ENCODE assay signal across 21 mouse cellular contexts in genomic region chr7:114350968-114351367, GRCm38 (mm10).
DNase-seq lines count a peak whose midpoint lies in the region; ATAC-seq lines count a peak whose summit lies in the region.
"Had no signal": no experiment of that assay in that cellular context is flagged by ENCODE, and none has a peak within 500 bp of the region (broad histone marks: within the 10 kb centered on the region; RNA-seq: fewer than 3 reads in every experiment).

No protein-coding gene starts in this region.

- WGBS in embryonic facial prominence, embryonic 14.5 days = 74% methylated on average over 7 of the region's 7 CpGs
- WGBS in embryonic facial prominence, embryonic 10.5 days = 87% methylated on average over 7 of the region's 7 CpGs

- intact Hi-C loops in left cerebral cortex, postnatal 14 days (cut with DNase I) = no loop called here

- H3K27ac ChIP-seq in embryonic facial prominence, embryonic 14.5 days (replicated peaks; ENCODE audit: low read depth, low read length) = no peak overlapping the region
- no peak overlapping the region for H3K27ac ChIP-seq in embryonic facial prominence, embryonic 10.5 days (replicated peaks)
- H3K27ac ChIP-seq: forebrain, embryonic 15.5 days; heart, embryonic 15.5 days; hindbrain, embryonic 10.5 days; hindbrain, embryonic 15.5 days had no signal

- H3K9ac ChIP-seq in embryonic facial prominence, embryonic 14.5 days (ENCODE audit: low read depth, low read length) = no peak overlapping the region
- H3K9ac ChIP-seq: forebrain, embryonic 15.5 days; heart, embryonic 15.5 days; hindbrain, embryonic 15.5 days had no signal

- no peak overlapping the region for H3K4me2 ChIP-seq in embryonic facial prominence, embryonic 14.5 days (ENCODE audit: low read depth, low read length)
- H3K4me2 ChIP-seq: forebrain, embryonic 15.5 days; heart, embryonic 11.5 days; heart, embryonic 15.5 days; hindbrain, embryonic 15.5 days had no signal

- no peaks in the 10 kb centered on the region for H3K36me3 ChIP-seq in embryonic facial prominence, embryonic 14.5 days (ENCODE audit: control insufficient read depth, insufficient read depth, low read length)
- H3K36me3 ChIP-seq in embryonic facial prominence, embryonic 10.5 days (replicated peaks) = no peaks in the 10 kb centered on the region
- H3K36me3 ChIP-seq: forebrain, embryonic 15.5 days; G1E; heart, embryonic 15.5 days; hindbrain, embryonic 10.5 days; hindbrain, embryonic 15.5 days had no signal

- peak; percentile 6 for DNase-seq in embryonic facial prominence, embryonic 14.5 days (ENCODE audit: low spot score)
- no peak for DNase-seq in embryonic facial prominence, embryonic 10.5 days (ENCODE audit: low spot score)
- peak; percentile 7 to 23 for DNase-seq in left cerebral cortex, postnatal 14 days (ENCODE audit: low spot score in 2 of 2)
- DNase-seq in left cerebral cortex, adult 18-20 months (ENCODE audit: low spot score in 2 of 2) = no peak
- no peak for DNase-seq in thymus, postnatal 25 days
- no peak for DNase-seq in adrenal gland, adult 18-20 months (ENCODE audit: low spot score in 2 of 2)
- DNase-seq: adrenal gland, postnatal 10 days; B cell, adult 2 months; cerebellum, adult 11-12 months; cerebellum, adult 9-10 months; cerebellum, postnatal 25 days; gastrocnemius, postnatal 10 days; heart, postnatal 14 days had no signal

- no peaks in the 10 kb centered on the region for H3K9me3 ChIP-seq in embryonic facial prominence, embryonic 14.5 days (ENCODE audit: control insufficient read depth, low read length)
- no peaks in the 10 kb centered on the region for H3K9me3 ChIP-seq in embryonic facial prominence, embryonic 10.5 days
- H3K9me3 ChIP-seq: forebrain, embryonic 15.5 days; G1E; heart, embryonic 15.5 days; hindbrain, embryonic 10.5 days; hindbrain, embryonic 15.5 days had no signal

- no peaks in the 10 kb centered on the region for H3K27me3 ChIP-seq in embryonic facial prominence, embryonic 14.5 days (replicated peaks; ENCODE audit: control insufficient read depth, insufficient read depth, low read length)
- no peaks in the 10 kb centered on the region for H3K27me3 ChIP-seq in embryonic facial prominence, embryonic 10.5 days (replicated peaks; ENCODE audit: low read depth, poor library complexity, severe bottlenecking)
- H3K27me3 ChIP-seq: forebrain, embryonic 15.5 days; heart, embryonic 15.5 days; hindbrain, embryonic 15.5 days had no signal

- no peak for ATAC-seq in embryonic facial prominence, embryonic 14.5 days (ENCODE audit: low read depth)
- ATAC-seq in hematopoietic stem cell, adult 5-6 weeks (replicated peaks in 1 of 2; ENCODE audit: insufficient read depth in 1 of 2, low FRiP score in 2 of 2, low TSS enrichment in 1 of 2, low read depth in 1 of 2, poor library complexity in 2 of 2, severe bottlenecking in 2 of 2) = peak; percentile 32 to 35; a peak in 1 of 4 replicates
- ATAC-seq: CD4-positive, CD25-positive, alpha-beta regulatory T cell, adult 4 months; forebrain, embryonic 15.5 days had no signal

- H3K4me1 ChIP-seq in embryonic facial prominence, embryonic 14.5 days (ENCODE audit: control insufficient read depth, insufficient read depth, low read length) = no peaks in the 10 kb centered on the region
- H3K4me1 ChIP-seq in embryonic facial prominence, embryonic 10.5 days = no peaks in the 10 kb centered on the region
- H3K4me1 ChIP-seq: forebrain, embryonic 15.5 days; heart, embryonic 15.5 days; hindbrain, embryonic 10.5 days; hindbrain, embryonic 15.5 days had no signal

- no peak overlapping the region for H3K4me3 ChIP-seq in embryonic facial prominence, embryonic 14.5 days (ENCODE audit: low read depth, low read length)
- H3K4me3 ChIP-seq in embryonic facial prominence, embryonic 10.5 days = no peak overlapping the region
- H3K4me3 ChIP-seq: forebrain, embryonic 15.5 days; heart, embryonic 15.5 days; hindbrain, embryonic 10.5 days; hindbrain, embryonic 15.5 days had no signal

Comparison
In these comparisons a context has a peak if more than half of its experiments do, and no peak if none do; other contexts are left out.
1. DNase-seq: peak in embryonic facial prominence, embryonic 14.5 days (single experiment) and left cerebral cortex, postnatal 14 days (2 of 2); none in embryonic facial prominence, embryonic 10.5 days (single experiment), left cerebral cortex, adult 18-20 months (0 of 2), thymus, postnatal 25 days (single experiment) and adrenal gland, adult 18-20 months (0 of 2).